Mouse (Mus musculus) erythroblast, adult 5-6 weeks (primary cell): ENCODE measurements around the gene Tpsg1. TPM values are rescaled to one million over a fixed set of nuclear protein-coding genes. Genes with fewer than 3 reads are reported as not detected.

Source experiments
- ATAC-seq: replicated peaks from 2 replicates; pipeline ENCODE4 v1.8.0; 2016; ENCODE audit warnings: moderate number of reproducible peaks, mild to moderate bottlenecking, moderate TSS enrichment, inconsistent platforms; ENCODE audit not compliant: poor library complexity, low FRiP score, severe bottlenecking
- total RNA-seq, 2 experiments: library from RNA; stranded (forward) in 1 of 2; stranded (reverse) in 1 of 2; fragments of 150-400 nt in 1 of 2; fragments of 200-764, 138-1000 nt in 1 of 2; gene quantifications; 2 replicates each; pipeline versions ENCODE4 v1.2.3 to v1.2.4; 2015 to 2017; ENCODE audit warnings: low replicate concordance in 2 of 2

Gene Tpsg1
- not detected in 2 replicates for total RNA-seq (2015; ENCODE audit: low replicate concordance)
- not detected in 2 replicates for total RNA-seq (2017; ENCODE audit: low replicate concordance)

- no peak for ATAC-seq
Measured at GRCm38 (mm10) chr17:25368973-25369372, at the start of gene Tpsg1. Tpsg1 (plus strand) TSS chr17:25369273.

GRCm38 (mm10) chr17:25320819-25321218 lies 48.3 kb upstream of the Tpsg1 start:
- ATAC-seq: no peak

GRCm38 (mm10) chr17:25322930-25323329 lies 46.1 kb upstream of the Tpsg1 start:
- no peak for ATAC-seq

GRCm38 (mm10) chr17:25332321-25332720 lies 36.8 kb upstream of the Tpsg1 start:
- ATAC-seq: no peak

GRCm38 (mm10) chr17:25333943-25334342 lies 35.1 kb upstream of the Tpsg1 start:
- ATAC-seq: peak; percentile 51; the same call in 1 of the 2 replicates

GRCm38 (mm10) chr17:25338218-25338617 lies 30.9 kb upstream of the Tpsg1 start:
- no peak for ATAC-seq

- no peak for ATAC-seq
Measured at GRCm38 (mm10) chr17:25340003-25340402, 29.1 kb upstream of the Tpsg1 start.

GRCm38 (mm10) chr17:25341490-25341889 lies 27.6 kb upstream of the Tpsg1 start:
- no peak for ATAC-seq

GRCm38 (mm10) chr17:25345462-25345861 lies 23.6 kb upstream of the Tpsg1 start, which contains the start of gene Tpsab1:
Tpsab1 (minus strand) TSS chr17:25345562.
- ATAC-seq: no peak

GRCm38 (mm10) chr17:25361291-25361690 lies 7.8 kb upstream of the Tpsg1 start:
- ATAC-seq: no peak

- peak; percentile 47; the same call in 1 of the 2 replicates for ATAC-seq
Measured at GRCm38 (mm10) chr17:25363726-25364125, 5.3 kb upstream of the Tpsg1 start.

GRCm38 (mm10) chr17:25366005-25366404 lies 3.1 kb upstream of the Tpsg1 start, which contains the start of gene Tpsb2:
Tpsb2 (plus strand) TSS chr17:25366305.
- no peak for ATAC-seq

- ATAC-seq: no peak
Measured at GRCm38 (mm10) chr17:25372491-25372890, 3.4 kb downstream of the Tpsg1 start.

GRCm38 (mm10) chr17:25374011-25374410 lies 4.9 kb downstream of the Tpsg1 start:
- ATAC-seq: no peak

GRCm38 (mm10) chr17:25394526-25394925 lies 25.5 kb downstream of the Tpsg1 start:
- ATAC-seq: no peak

- ATAC-seq: peak; percentile 79
Measured at GRCm38 (mm10) chr17:25397804-25398519, 28.9 kb downstream of the Tpsg1 start.

- ATAC-seq: no peak
Measured at GRCm38 (mm10) chr17:25398520-25398838, 29.4 kb downstream of the Tpsg1 start.

- ATAC-seq: no peak
Measured at GRCm38 (mm10) chr17:25400443-25400842, 31.4 kb downstream of the Tpsg1 start.

GRCm38 (mm10) chr17:25401491-25401890 lies 32.4 kb downstream of the Tpsg1 start:
- ATAC-seq: no peak

- no peak for ATAC-seq
Measured at GRCm38 (mm10) chr17:25402224-25402623, 33.2 kb downstream of the Tpsg1 start.

- no peak for ATAC-seq
Measured at GRCm38 (mm10) chr17:25404190-25404589, 35.1 kb downstream of the Tpsg1 start.
